Mouse (Mus musculus): Measurements from ENCODE around the gene Lsm4.

- no peak for TF ChIP-seq GATA1 (IDR thresholded peaks at IDR 0.05; ENCODE audit: borderline replicate concordance, low read length)
- no peak for TF ChIP-seq FLI1 (IDR thresholded peaks at IDR 0.05; ENCODE audit: low read length)
Measured at GRCm38 (mm10) chr8:70702842-70703182, 29.8 kb downstream of the Lsm4 start.

Data from megakaryocyte, embryonic 14.5 days (primary cell).